Mouse (Mus musculus) E14TG2a.4 (cell line): ENCODE data around the gene Sgpp2.

Experiments
- CTCF ChIP-seq: conservative IDR thresholded peaks from 2 replicates; pipeline ENCODE4 v1.5.1; 2014; ENCODE audit warnings: low read length
- NANOG ChIP-seq: IDR thresholded peaks from 2 replicates; pipeline ENCODE4 v1.6.1; 2014; ENCODE audit warnings: borderline replicate concordance, low read length, mixed read lengths
- POU5F1 ChIP-seq: IDR thresholded peaks from 2 replicates; pipeline ENCODE4 v1.6.1; 2014; ENCODE audit warnings: low read length, borderline replicate concordance

GRCm38 (mm10) chr1:78355123-78355522 is 45.0 kb downstream of the Sgpp2 start:
- TF ChIP-seq CTCF (no peak), POU5F1 (no peak), NANOG (no peak)
